Mouse (Mus musculus) limb, embryonic 15.5 days (tissue): ENCODE measurements at regions not wholly inside any gene's neighbourhood (a gene's known extent, or its start where the extent isn't known, plus 50 kb on each side); places are given as distances from the start of the nearest gene placed in this dataset.

Experiments used
- ATAC-seq: fragments of 200-750 bp; cut with Nextera tagmentation; 2 replicates; pipeline ENCODE4 v1.8.0; 2017; ENCODE audit warnings: low read depth, moderate TSS enrichment; ENCODE audit not compliant: insufficient number of reproducible peaks, low FRiP score, low TSS enrichment
- H3K27ac ChIP-seq: fragments of 300-500 bp; sonication (generic); 2 replicates; pipeline ENCODE4 v1.5.1; 2015; ENCODE audit warnings: moderate library complexity, mild to moderate bottlenecking, inconsistent platforms
- H3K27me3 ChIP-seq: fragments of 300-500 bp; sonication (generic); 2 replicates; pipeline ENCODE4 v1.6.1; 2015; ENCODE audit warnings: inconsistent platforms
- H3K36me3 ChIP-seq: fragments of 300-500 bp; sonication (generic); 2 replicates; pipeline ENCODE4 v1.6.1; 2015; ENCODE audit warnings: inconsistent platforms
- H3K4me1 ChIP-seq: fragments of 300-500 bp; sonication (generic); 2 replicates; pipeline ENCODE4 v1.6.1; 2015; ENCODE audit warnings: inconsistent platforms
- H3K4me2 ChIP-seq: fragments of 300-500 bp; sonication (generic); 2 replicates; pipeline ENCODE4 v1.6.1; 2015; ENCODE audit warnings: mild to moderate bottlenecking, inconsistent platforms
- H3K4me3 ChIP-seq: fragments of 300-500 bp; sonication (generic); 2 replicates; pipeline ENCODE4 v1.5.1; 2015; ENCODE audit warnings: mild to moderate bottlenecking, inconsistent platforms
- H3K9ac ChIP-seq: fragments of 300-500 bp; sonication (generic); 2 replicates; pipeline ENCODE4 v1.6.1; 2015; ENCODE audit warnings: inconsistent platforms
- H3K9me3 ChIP-seq: fragments of 300-500 bp; sonication (generic); 2 replicates; pipeline ENCODE4 v1.6.1; 2016; ENCODE audit warnings: inconsistent platforms
- WGBS: fragments of 180-500 bp; shearing (Covaris S2); methylation state at CpG from one replicate; pipeline ENCODE4 v1.1.7; 2015; 5-methylcytosine and 5-hydroxymethylcytosine counted together

GRCm38 (mm10) chr4:89490947-89491346 is 180.1 kb upstream of the Cdkn2b start:
- Histone ChIP-seq H3K4me2 (no peak overlapping the region), H3K27ac (no peak overlapping the region), H3K4me3 (no peak overlapping the region), H3K9ac (no peak overlapping the region), H3K4me1 (no peaks in the 10 kb centered on the region), H3K27me3 (no peaks in the 10 kb centered on the region), H3K36me3 (no peaks in the 10 kb centered on the region), H3K9me3 (no peaks in the 10 kb centered on the region)
- ATAC-seq, result no peak
- 81% methylated on average over 8 of the region's 8 CpGs for WGBS

- WGBS, result 69% methylated on average over 5 of the region's 5 CpGs
- no peaks in the 10 kb centered on the region for H3K4me1 ChIP-seq
- no peak overlapping the region for H3K27ac ChIP-seq
- H3K4me2 ChIP-seq, result no peak overlapping the region
- H3K27me3 ChIP-seq, result no peaks in the 10 kb centered on the region
- H3K36me3 ChIP-seq, result no peaks in the 10 kb centered on the region
- no peak for ATAC-seq
- no peak overlapping the region for H3K4me3 ChIP-seq
- no peaks in the 10 kb centered on the region for H3K9me3 ChIP-seq
- H3K9ac ChIP-seq, result no peak overlapping the region
These were observed 176.8 kb upstream of the Cdkn2b start for GRCm38 (mm10) chr4:89487416-89488165.

GRCm38 (mm10) chr4:89486963-89487362 is 176.1 kb upstream of the Cdkn2b start:
- Histone ChIP-seq H3K4me3 (no peak overlapping the region), H3K36me3 (no peaks in the 10 kb centered on the region), H3K27me3 (no peaks in the 10 kb centered on the region), H3K27ac (no peak overlapping the region), H3K4me1 (no peaks in the 10 kb centered on the region), H3K9ac (no peak overlapping the region), H3K4me2 (no peak overlapping the region), H3K9me3 (no peaks in the 10 kb centered on the region)
- 72% methylated on average over 4 of the region's 4 CpGs for WGBS
- no peak for ATAC-seq

GRCm38 (mm10) chr4:89485981-89486531 is 175.2 kb upstream of the Cdkn2b start:
- ATAC-seq, result no peak
- Histone ChIP-seq H3K27me3 (no peaks in the 10 kb centered on the region), H3K36me3 (no peaks in the 10 kb centered on the region), H3K9me3 (no peaks in the 10 kb centered on the region), H3K27ac (no peak overlapping the region), H3K9ac (no peak overlapping the region), H3K4me1 (no peaks in the 10 kb centered on the region), H3K4me2 (no peak overlapping the region), H3K4me3 (no peak overlapping the region)
- WGBS, result 43% methylated on average over 11 of the region's 11 CpGs

- 51% methylated on average over 12 of the region's 12 CpGs for WGBS
These were observed 167.9 kb upstream of the Cdkn2b start for GRCm38 (mm10) chr4:89478646-89479237.

GRCm38 (mm10) chr4:89475848-89476247 is 165.0 kb upstream of the Cdkn2b start:
- WGBS, result 74% methylated on average over 3 of the region's 3 CpGs
- no peak overlapping the region for H3K27ac ChIP-seq
- H3K9me3 ChIP-seq, result no peaks in the 10 kb centered on the region
- no peak overlapping the region for H3K4me3 ChIP-seq
- H3K4me1 ChIP-seq, result peaks cover 5% of the 10 kb centered on the region; the same call in 1 of the 2 replicates
- ATAC-seq, result no peak
- no peak overlapping the region for H3K4me2 ChIP-seq
- no peaks in the 10 kb centered on the region for H3K27me3 ChIP-seq
- H3K36me3 ChIP-seq, result no peaks in the 10 kb centered on the region
- no peak overlapping the region for H3K9ac ChIP-seq

More at GRCm38 (mm10) chr4:89478646-89479237, 167.9 kb upstream of the Cdkn2b start:
- H3K36me3 ChIP-seq, result no peaks in the 10 kb centered on the region
- H3K27ac ChIP-seq, result no peak overlapping the region
- H3K9me3 ChIP-seq, result no peaks in the 10 kb centered on the region
- peak; percentile 58; the same call in 1 of the 2 replicates for ATAC-seq
- no peak overlapping the region for H3K9ac ChIP-seq
- H3K4me1 ChIP-seq, result peaks cover 5% of the 10 kb centered on the region; the same call in 1 of the 2 replicates
- no peak overlapping the region for H3K4me3 ChIP-seq
- H3K27me3 ChIP-seq, result no peaks in the 10 kb centered on the region
- no peak overlapping the region for H3K4me2 ChIP-seq

GRCm38 (mm10) chr4:89474836-89475541 is 164.2 kb upstream of the Cdkn2b start:
- H3K4me2 ChIP-seq, result no peak overlapping the region
- H3K4me3 ChIP-seq, result no peak overlapping the region
- no peaks in the 10 kb centered on the region for H3K9me3 ChIP-seq
- no peaks in the 10 kb centered on the region for H3K36me3 ChIP-seq
- H3K27ac ChIP-seq, result peak overlapping the region; percentile 18; the same call in 1 of the 2 replicates
- peaks cover 7% of the 10 kb centered on the region; the same call in 1 of the 2 replicates for H3K4me1 ChIP-seq
- no peak overlapping the region for H3K9ac ChIP-seq
- no peak for ATAC-seq
- WGBS, result 32% methylated on average over 7 of the region's 7 CpGs
- H3K27me3 ChIP-seq, result no peaks in the 10 kb centered on the region

GRCm38 (mm10) chr4:89471426-89471825 is 160.6 kb upstream of the Cdkn2b start:
- ATAC-seq, result no peak
- Histone ChIP-seq H3K36me3 (no peaks in the 10 kb centered on the region), H3K27me3 (no peaks in the 10 kb centered on the region), H3K4me1 (peaks cover 9% of the 10 kb centered on the region; the same call in 1 of the 2 replicates), H3K9me3 (no peaks in the 10 kb centered on the region), H3K4me2 (no peak overlapping the region), H3K4me3 (no peak overlapping the region), H3K27ac (no peak overlapping the region), H3K9ac (no peak overlapping the region)
- 77% methylated on average over 1 of the region's 1 CpGs for WGBS

GRCm38 (mm10) chr4:89470756-89471155 is 159.9 kb upstream of the Cdkn2b start:
- Histone ChIP-seq H3K4me2 (no peak overlapping the region), H3K9me3 (no peaks in the 10 kb centered on the region), H3K36me3 (no peaks in the 10 kb centered on the region), H3K27ac (no peak overlapping the region), H3K4me1 (peaks cover 9% of the 10 kb centered on the region; the same call in 1 of the 2 replicates), H3K9ac (no peak overlapping the region), H3K4me3 (no peak overlapping the region), H3K27me3 (no peaks in the 10 kb centered on the region)
- 67% methylated on average over 2 of the region's 2 CpGs for WGBS
- ATAC-seq, result no peak

- ATAC-seq, result peak; percentile 71
- Histone ChIP-seq H3K27ac (no peak overlapping the region; the same call in 1 of the 2 replicates), H3K9me3 (no peaks in the 10 kb centered on the region), H3K9ac (no peak overlapping the region), H3K27me3 (no peaks in the 10 kb centered on the region), H3K4me2 (no peak overlapping the region), H3K4me1 (peaks cover 6% of the 10 kb centered on the region; the same call in 1 of the 2 replicates), H3K4me3 (no peak overlapping the region), H3K36me3 (no peaks in the 10 kb centered on the region)
- WGBS, result 20% methylated on average over 8 of the region's 8 CpGs
These were observed 159.0 kb upstream of the Cdkn2b start for GRCm38 (mm10) chr4:89469883-89470282.

GRCm38 (mm10) chr4:89469406-89469805 is 158.6 kb upstream of the Cdkn2b start:
- Histone ChIP-seq H3K4me3 (no peak overlapping the region), H3K27me3 (no peaks in the 10 kb centered on the region), H3K27ac (no peak overlapping the region), H3K4me2 (no peak overlapping the region), H3K9me3 (no peaks in the 10 kb centered on the region), H3K9ac (no peak overlapping the region), H3K4me1 (peaks cover 4% of the 10 kb centered on the region; the same call in 1 of the 2 replicates), H3K36me3 (no peaks in the 10 kb centered on the region)
- WGBS, result 64% methylated on average over 3 of the region's 3 CpGs
- ATAC-seq, result no peak
